28 mouse cellular contexts compared by ENCODE assay signal in genomic region chr11:106151219-106151618, GRCm38 (mm10). TPM values are rescaled to one million over a fixed set of nuclear protein-coding genes. Genes with fewer than 3 reads are reported as not detected.
"Had no signal": no experiment of that assay in that cellular context is flagged by ENCODE, and none has a peak within 500 bp of the region (broad histone marks: within the 10 kb centered on the region; RNA-seq: fewer than 3 reads in every experiment).

No protein-coding gene starts in this region.

- H3K27ac ChIP-seq: limb, embryonic 10.5 days; limb, embryonic 13.5 days; liver, embryonic 14.5 days; macrophage; midbrain, embryonic 12.5 days; midbrain, embryonic 15.5 days; neural tube, embryonic 12.5 days; neural tube, embryonic 15.5 days had no signal

- H3K27me3 ChIP-seq: limb, embryonic 13.5 days; midbrain, embryonic 12.5 days; midbrain, embryonic 15.5 days; neural tube, embryonic 12.5 days; neural tube, embryonic 15.5 days had no signal

- H3K4me2 ChIP-seq: limb, embryonic 13.5 days; liver, embryonic 11.5 days; lung, embryonic 14.5 days; midbrain, embryonic 12.5 days; midbrain, embryonic 15.5 days; neural tube, embryonic 12.5 days; neural tube, embryonic 15.5 days had no signal

- H3K4me1 ChIP-seq: midbrain, embryonic 12.5 days; neural tube, embryonic 12.5 days had no signal

- H3K4me3 ChIP-seq: limb, embryonic 10.5 days; limb, embryonic 13.5 days; midbrain, embryonic 12.5 days; midbrain, embryonic 15.5 days; neural tube, embryonic 12.5 days; neural tube, embryonic 15.5 days had no signal

- H3K9ac ChIP-seq: limb, embryonic 13.5 days; liver, embryonic 14.5 days; liver, postnatal 0 days; lung, embryonic 14.5 days; midbrain, embryonic 12.5 days; midbrain, embryonic 15.5 days; neural tube, embryonic 12.5 days; neural tube, embryonic 15.5 days had no signal

- ATAC-seq: inflammation-experienced regulatory T-cells, adult 6 months; liver, postnatal 0 days; lung, postnatal 0 days; midbrain, embryonic 15.5 days had no signal

- DNase-seq: kidney, adult 18-20 months; kidney, adult 9 months; kidney, postnatal 14 days; kidney, postnatal 4 days; layer of hippocampus, postnatal 36 days; liver, postnatal 0 days; lung, embryonic 14.5 days; right cerebral cortex, adult 18-20 months; right cerebral cortex, postnatal 14 days; right cerebral cortex, postnatal 4 days; thymus, adult 2 months; thymus, postnatal 14 days; thymus, postnatal 4 days had no signal

- H3K9me3 ChIP-seq: limb, embryonic 10.5 days; limb, embryonic 13.5 days; midbrain, embryonic 12.5 days; midbrain, embryonic 15.5 days; neural tube, embryonic 12.5 days; neural tube, embryonic 15.5 days had no signal

RNA-seq across cellular contexts. Expression of gene Gm10840, which starts 9.4 kb away (rescaled TPM):
- total RNA-seq: layer of hippocampus, postnatal 10 days; left cerebral cortex, postnatal 25 days had no signal
- polyA plus RNA-seq: inflammation-experienced regulatory T-cells, adult 6 months; kidney, embryonic 16.5 days; limb, embryonic 13.5 days; liver, embryonic 11.5 days; liver, embryonic 14.5 days; liver, postnatal 0 days; lung, embryonic 14.5 days; lung, postnatal 0 days; macrophage; neural tube, embryonic 12.5 days; neural tube, embryonic 15.5 days; stomach, embryonic 16.5 days; thymus, adult 2 months had no signal
